Comparison of ENCODE assay signal across 15 mouse cellular contexts in genomic region chr1:33693893-33694292, GRCm38 (mm10).
"Had no signal": no experiment of that assay in that cellular context is flagged by ENCODE, and none has a peak within 500 bp of the region (broad histone marks: within the 10 kb centered on the region; RNA-seq: fewer than 3 reads in every experiment).

No protein-coding gene starts in this region.

- ATAC-seq: liver, postnatal 0 days; lung, postnatal 0 days; midbrain, embryonic 13.5 days; midbrain, embryonic 16.5 days had no signal

- DNase-seq: liver, postnatal 0 days; lung, adult 2 months; lung, postnatal 14 days; lung, postnatal 36 days; retina, postnatal 1 day; right cerebral cortex, adult 18-20 months; right cerebral cortex, postnatal 25 days; right cerebral cortex, postnatal 4 days; spleen, adult 18-20 months; thymus, adult 2 months; thymus, postnatal 25 days; thymus, postnatal 4 days had no signal
